Mouse (Mus musculus): ENCODE data around the gene Kank2. TPM values are rescaled to one million over a fixed set of nuclear protein-coding genes. Genes with fewer than 3 reads are reported as not detected.

The Kank2 gene
- polyA plus RNA-seq, 1 experiment from 2014 or later: 7.5 TPM

DNA sequence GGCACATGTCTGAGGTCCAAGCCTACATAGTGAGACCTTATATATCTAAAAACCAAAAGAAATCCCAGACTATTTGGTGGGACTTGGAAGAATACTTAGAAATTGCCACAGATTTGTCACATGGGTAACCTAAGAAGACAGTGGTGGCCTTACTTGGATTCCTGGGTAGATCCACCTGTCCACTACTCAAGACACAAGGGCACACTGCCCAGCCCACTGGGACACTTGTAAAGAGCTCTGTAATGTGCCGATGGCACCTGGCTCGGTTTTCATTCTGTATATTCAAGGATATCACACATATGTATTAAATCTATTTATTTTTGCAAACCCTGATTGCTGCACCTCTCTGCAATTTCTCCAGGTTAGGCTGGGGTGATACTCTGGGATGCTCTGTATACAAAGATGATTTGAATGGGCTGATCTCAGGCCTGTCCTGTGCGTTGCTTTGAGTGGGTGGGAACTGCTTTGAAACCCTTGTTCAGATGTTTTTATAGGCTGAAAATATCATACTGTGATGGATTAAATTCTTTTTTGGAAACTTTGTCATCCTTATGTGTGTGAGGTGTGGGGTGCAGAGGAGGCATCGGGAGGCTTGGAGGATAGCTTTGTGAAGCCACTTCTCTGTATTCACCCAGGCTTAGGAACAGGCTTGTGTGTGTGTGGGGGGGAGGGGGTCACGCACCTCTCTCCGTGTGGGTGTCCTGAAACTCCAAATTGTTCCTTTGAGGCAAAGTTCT, 49.0 kb downstream of the Kank2 start:
- Histone ChIP-seq H3K4me3 (ENCODE audit: low read depth, low read length) (no peak overlapping the region), H3K4me2 (replicated peaks; ENCODE audit: low read depth) (no peak overlapping the region), H3K36me3 (ENCODE audit: control insufficient read depth, insufficient read depth, low read length) (peaks cover 35% of the 10 kb centered on the region), H3K27ac (replicated peaks) (no peak overlapping the region), H3K27me3 (ENCODE audit: control insufficient read depth, insufficient read depth, low read length) (no peaks in the 10 kb centered on the region), H3K9ac (ENCODE audit: low read length) (no peak overlapping the region; the same call in 1 of the 2 replicates), H3K4me1 (replicated peaks; ENCODE audit: control insufficient read depth, insufficient read depth) (peaks cover 3% of the 10 kb centered on the region; the same call in 1 of the 2 replicates), H3K9me3 (ENCODE audit: control insufficient read depth, low read length) (no peaks in the 10 kb centered on the region)
- ATAC-seq (ENCODE audit: low FRiP score, low TSS enrichment) (no peak), DNase-seq (ENCODE audit: low spot score) (no peak)
- TF ChIP-seq CTCF (IDR thresholded peaks at IDR 0.05; ENCODE audit: low read depth): no peak
- no peak for TF ChIP-seq EP300 (optimal IDR thresholded peaks at IDR 0.05)
- WGBS: 83% methylated on average over 6 of the region's 6 CpGs

DNA sequence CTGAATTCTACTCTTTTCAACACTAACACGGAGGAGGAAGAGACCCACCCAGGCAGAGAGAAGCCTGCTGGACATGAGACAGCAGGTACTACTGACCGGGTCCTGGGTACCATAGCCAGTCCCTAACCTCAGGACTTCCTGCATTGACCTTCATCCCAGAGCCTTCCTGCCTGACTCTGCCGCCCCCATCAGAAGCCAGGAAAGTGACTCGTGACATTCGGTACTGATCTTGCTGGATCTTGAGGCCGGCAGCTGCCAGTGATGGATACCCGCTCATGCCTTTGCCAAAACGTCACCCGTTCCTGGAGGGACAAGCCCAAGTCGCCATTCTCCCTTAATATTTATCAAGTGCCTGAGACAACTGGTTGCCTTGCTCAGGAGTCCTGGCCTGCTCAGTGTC, 50.1 kb downstream of the Kank2 start:
- no peaks in the 10 kb centered on the region for H3K9me3 ChIP-seq (ENCODE audit: control insufficient read depth, low read length)
- no peak for DNase-seq (ENCODE audit: low spot score)
- no peak overlapping the region for H3K4me3 ChIP-seq (ENCODE audit: low read depth, low read length)
- no peak for TF ChIP-seq CTCF (IDR thresholded peaks at IDR 0.05; ENCODE audit: low read depth)
- TF ChIP-seq EP300 (optimal IDR thresholded peaks at IDR 0.05): no peak
- ATAC-seq (ENCODE audit: low FRiP score, low TSS enrichment): no peak
- peaks cover 41% of the 10 kb centered on the region for H3K36me3 ChIP-seq (ENCODE audit: control insufficient read depth, insufficient read depth, low read length)
- H3K9ac ChIP-seq (ENCODE audit: low read length): no peak overlapping the region
- no peaks in the 10 kb centered on the region for H3K4me1 ChIP-seq (replicated peaks; ENCODE audit: control insufficient read depth, insufficient read depth)
- no peak overlapping the region for H3K27ac ChIP-seq (replicated peaks)
- H3K4me2 ChIP-seq (replicated peaks; ENCODE audit: low read depth): no peak overlapping the region
- no peaks in the 10 kb centered on the region for H3K27me3 ChIP-seq (ENCODE audit: control insufficient read depth, insufficient read depth, low read length)
- WGBS: 81% methylated on average over 10 of the region's 10 CpGs

DNA sequence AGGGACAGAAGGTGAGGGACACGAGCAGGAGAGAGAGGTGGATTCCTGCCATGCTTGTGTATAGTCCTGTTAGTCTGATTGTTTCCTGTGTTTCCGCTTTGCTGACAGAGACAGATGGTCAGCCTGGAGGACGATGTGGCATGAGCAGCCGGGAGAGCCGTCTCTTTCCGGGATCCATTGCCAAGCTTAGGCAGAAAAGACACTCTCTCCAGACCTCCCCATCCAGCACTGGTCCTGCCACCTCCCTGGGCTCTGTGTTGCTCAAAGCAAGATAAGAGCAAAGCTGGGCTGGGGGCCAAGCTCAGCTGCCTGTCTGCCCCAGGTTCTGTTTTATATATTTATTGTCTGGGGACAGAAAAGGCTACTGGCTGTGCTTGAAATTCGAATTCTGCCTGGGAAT, 50.5 kb downstream of the Kank2 start:
- 33% methylated on average over 7 of the region's 7 CpGs for WGBS
- H3K9me3 ChIP-seq (ENCODE audit: control insufficient read depth, low read length): no peaks in the 10 kb centered on the region
- no peak for ATAC-seq (ENCODE audit: low FRiP score, low TSS enrichment)
- no peak overlapping the region for H3K4me2 ChIP-seq (replicated peaks; ENCODE audit: low read depth)
- H3K4me1 ChIP-seq (replicated peaks; ENCODE audit: control insufficient read depth, insufficient read depth): no peaks in the 10 kb centered on the region
- no peak overlapping the region; the same call in 1 of the 2 replicates for H3K27ac ChIP-seq (replicated peaks)
- peaks cover 41% of the 10 kb centered on the region for H3K36me3 ChIP-seq (ENCODE audit: control insufficient read depth, insufficient read depth, low read length)
- H3K9ac ChIP-seq (ENCODE audit: low read length): no peak overlapping the region
- no peak for TF ChIP-seq EP300 (optimal IDR thresholded peaks at IDR 0.05)
- TF ChIP-seq CTCF (IDR thresholded peaks at IDR 0.05; ENCODE audit: low read depth): no peak
- H3K27me3 ChIP-seq (ENCODE audit: control insufficient read depth, insufficient read depth, low read length): no peaks in the 10 kb centered on the region
- no peak for DNase-seq (ENCODE audit: low spot score)
- H3K4me3 ChIP-seq (ENCODE audit: low read depth, low read length): no peak overlapping the region

DNA sequence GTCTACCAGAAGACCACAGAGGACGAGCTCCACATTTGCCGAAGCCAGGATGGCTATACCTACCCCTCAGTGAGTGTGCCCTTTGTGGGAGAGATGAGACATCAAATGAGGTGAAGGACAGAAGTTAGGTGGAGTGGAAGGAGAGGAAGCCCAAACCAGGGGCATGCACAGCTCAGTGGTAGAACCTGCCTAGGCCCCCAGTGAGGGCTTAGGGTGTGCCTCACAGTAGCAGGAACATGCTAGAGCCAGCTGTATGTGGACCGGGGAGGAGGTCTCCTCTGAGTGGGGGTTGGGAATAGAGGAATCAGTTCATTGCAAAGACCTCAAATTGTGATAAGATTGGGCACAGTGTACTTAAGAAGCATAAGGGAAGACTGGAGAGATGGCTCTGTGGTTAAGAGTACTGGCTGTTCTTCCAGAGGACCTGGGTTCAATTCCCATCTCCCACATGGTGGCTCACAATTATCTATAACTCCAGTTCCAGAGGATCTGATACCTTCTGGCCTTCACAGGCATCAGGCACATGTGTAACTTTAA, 51.2 kb downstream of the Kank2 start:
- H3K4me1 ChIP-seq (replicated peaks; ENCODE audit: control insufficient read depth, insufficient read depth): no peaks in the 10 kb centered on the region
- H3K27ac ChIP-seq (replicated peaks): no peak overlapping the region
- no peak overlapping the region for H3K4me2 ChIP-seq (replicated peaks; ENCODE audit: low read depth)
- H3K27me3 ChIP-seq (ENCODE audit: control insufficient read depth, insufficient read depth, low read length): no peaks in the 10 kb centered on the region
- WGBS: 87% methylated on average over 3 of the region's 3 CpGs
- peaks cover 44% of the 10 kb centered on the region for H3K36me3 ChIP-seq (ENCODE audit: control insufficient read depth, insufficient read depth, low read length)
- no peak for TF ChIP-seq CTCF (IDR thresholded peaks at IDR 0.05; ENCODE audit: low read depth)
- no peak for TF ChIP-seq EP300 (optimal IDR thresholded peaks at IDR 0.05)
- no peak overlapping the region for H3K9ac ChIP-seq (ENCODE audit: low read length)
- DNase-seq (ENCODE audit: low spot score) (no peak), ATAC-seq (ENCODE audit: low FRiP score, low TSS enrichment) (no peak)
- H3K4me3 ChIP-seq (ENCODE audit: low read depth, low read length): no peak overlapping the region
- no peaks in the 10 kb centered on the region for H3K9me3 ChIP-seq (ENCODE audit: control insufficient read depth, low read length)

DNA sequence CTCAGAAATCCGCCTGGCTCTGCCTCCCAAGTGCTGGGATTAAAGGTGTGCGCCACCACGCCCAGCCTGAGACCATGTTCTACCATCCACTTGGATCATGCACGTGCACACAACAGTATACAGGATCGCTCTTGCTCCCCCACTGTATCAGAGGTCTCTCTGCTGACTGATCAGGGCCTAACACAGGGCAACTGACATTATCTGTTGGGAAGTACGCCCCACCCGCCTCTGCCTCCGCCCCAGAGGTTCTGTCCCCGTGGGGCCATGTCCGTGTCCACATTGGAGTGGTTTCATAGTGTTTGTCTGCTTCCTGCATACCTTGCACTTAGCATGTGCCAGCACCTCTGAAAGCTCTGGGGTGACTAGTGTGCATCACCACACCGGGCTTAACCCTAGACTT, 57.0 kb downstream of the Kank2 start:
- no peak for ATAC-seq (ENCODE audit: low FRiP score, low TSS enrichment)
- H3K27me3 ChIP-seq (ENCODE audit: control insufficient read depth, insufficient read depth, low read length): no peaks in the 10 kb centered on the region
- no peaks in the 10 kb centered on the region for H3K9me3 ChIP-seq (ENCODE audit: control insufficient read depth, low read length)
- TF ChIP-seq EP300 (optimal IDR thresholded peaks at IDR 0.05) (no peak), CTCF (IDR thresholded peaks at IDR 0.05; ENCODE audit: low read depth) (no peak)
- no peak overlapping the region for H3K4me2 ChIP-seq (replicated peaks; ENCODE audit: low read depth)
- WGBS: 84% methylated on average over 11 of the region's 11 CpGs
- peaks cover 64% of the 10 kb centered on the region for H3K36me3 ChIP-seq (ENCODE audit: control insufficient read depth, insufficient read depth, low read length)
- H3K9ac ChIP-seq (ENCODE audit: low read length): no peak overlapping the region
- H3K4me3 ChIP-seq (ENCODE audit: low read depth, low read length): no peak overlapping the region
- H3K4me1 ChIP-seq (replicated peaks; ENCODE audit: control insufficient read depth, insufficient read depth): no peaks in the 10 kb centered on the region
- no peak overlapping the region for H3K27ac ChIP-seq (replicated peaks)
- DNase-seq (ENCODE audit: low spot score): no peak

DNA sequence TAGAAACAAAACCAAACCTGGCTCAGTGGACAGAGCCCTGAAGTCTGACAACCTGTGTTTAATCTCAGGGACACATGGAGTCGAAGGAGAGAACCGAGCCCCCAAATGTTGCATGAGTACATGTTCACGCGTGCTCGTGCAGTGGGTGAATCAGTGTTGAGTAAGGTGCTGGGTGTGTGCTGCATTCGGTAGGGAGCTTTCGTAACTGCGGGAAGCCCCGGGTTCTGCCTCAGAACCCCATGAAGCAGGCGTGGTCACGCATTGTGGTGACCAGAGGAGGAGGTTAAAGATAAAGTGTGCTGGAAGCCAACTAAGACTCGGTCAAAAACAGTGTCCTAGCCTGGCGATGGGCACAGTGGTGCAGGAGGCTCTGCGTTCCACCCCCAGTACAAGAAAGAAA, 58.1 kb downstream of the Kank2 start:
- Histone ChIP-seq H3K4me1 (replicated peaks; ENCODE audit: control insufficient read depth, insufficient read depth) (no peaks in the 10 kb centered on the region), H3K27ac (replicated peaks) (no peak overlapping the region), H3K4me2 (replicated peaks; ENCODE audit: low read depth) (no peak overlapping the region), H3K4me3 (ENCODE audit: low read depth, low read length) (no peak overlapping the region), H3K36me3 (ENCODE audit: control insufficient read depth, insufficient read depth, low read length) (peaks cover 57% of the 10 kb centered on the region), H3K9ac (ENCODE audit: low read length) (no peak overlapping the region), H3K27me3 (ENCODE audit: control insufficient read depth, insufficient read depth, low read length) (no peaks in the 10 kb centered on the region), H3K9me3 (ENCODE audit: control insufficient read depth, low read length) (no peaks in the 10 kb centered on the region)
- ATAC-seq (ENCODE audit: low FRiP score, low TSS enrichment): no peak
- TF ChIP-seq CTCF (IDR thresholded peaks at IDR 0.05; ENCODE audit: low read depth) (no peak), EP300 (optimal IDR thresholded peaks at IDR 0.05) (no peak)
- WGBS: 88% methylated on average over 14 of the region's 14 CpGs
- no peak for DNase-seq (ENCODE audit: low spot score)
